Mouse (Mus musculus) megakaryocyte progenitor cell, adult 5-6 weeks (primary cell): ENCODE data around the gene Vmn2r19. TPM values are rescaled to one million over a fixed set of nuclear protein-coding genes. Genes with fewer than 3 reads are reported as not detected.
"Not testable (repeated sequence)": the region's sequence is repeated elsewhere in the genome, so short reads cannot be mapped to it uniquely, and the experiment has no call there.

ENCODE experiments used
- ATAC-seq: replicated peaks from 2 replicates; pipeline ENCODE4 v1.8.0; 2016; ENCODE audit warnings: mild to moderate bottlenecking, moderate TSS enrichment, inconsistent platforms; ENCODE audit not compliant: poor library complexity
- total RNA-seq, 2 experiments: library from RNA; stranded (forward) in 1 of 2; stranded (reverse) in 1 of 2; fragments of 157-497, 149-512 nt in 1 of 2; fragments of 200-1000 nt in 1 of 2; gene quantifications; 2 replicates each; pipeline versions ENCODE4 v1.2.3 to v1.2.4; 2015 to 2017

Gene Vmn2r19
- total RNA-seq (2015) (not detected in 2 replicates), total RNA-seq (2017) (not detected in 2 replicates)

DNA sequence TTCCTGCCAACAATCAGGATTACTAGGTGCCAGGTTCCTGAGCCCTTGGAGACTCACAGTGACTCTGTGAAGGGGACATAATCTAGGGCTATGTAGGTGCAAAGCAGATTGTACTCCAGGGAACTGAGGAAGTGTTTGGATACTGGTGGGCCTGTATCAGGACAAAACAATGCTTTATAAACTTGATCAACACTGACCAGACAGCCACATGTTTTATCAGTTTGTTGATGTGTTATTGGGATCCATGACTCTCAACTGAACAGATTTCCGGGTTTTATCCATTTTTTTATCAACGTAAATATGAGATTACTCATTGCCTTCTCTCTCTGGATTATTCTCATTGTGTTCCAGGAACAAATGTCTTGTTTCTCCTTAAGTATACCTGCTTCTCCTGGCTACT lies at the start of gene Vmn2r19:
Gene Vmn2r19 (plus strand): TSS at position 301 of the 400 bp plus-strand sequence.
- no peak for ATAC-seq

GRCm38 (mm10) chr6:123258946-123259345 lies 49.2 kb upstream of the Vmn2r19 start:
- peak; percentile 53 for ATAC-seq

DNA sequence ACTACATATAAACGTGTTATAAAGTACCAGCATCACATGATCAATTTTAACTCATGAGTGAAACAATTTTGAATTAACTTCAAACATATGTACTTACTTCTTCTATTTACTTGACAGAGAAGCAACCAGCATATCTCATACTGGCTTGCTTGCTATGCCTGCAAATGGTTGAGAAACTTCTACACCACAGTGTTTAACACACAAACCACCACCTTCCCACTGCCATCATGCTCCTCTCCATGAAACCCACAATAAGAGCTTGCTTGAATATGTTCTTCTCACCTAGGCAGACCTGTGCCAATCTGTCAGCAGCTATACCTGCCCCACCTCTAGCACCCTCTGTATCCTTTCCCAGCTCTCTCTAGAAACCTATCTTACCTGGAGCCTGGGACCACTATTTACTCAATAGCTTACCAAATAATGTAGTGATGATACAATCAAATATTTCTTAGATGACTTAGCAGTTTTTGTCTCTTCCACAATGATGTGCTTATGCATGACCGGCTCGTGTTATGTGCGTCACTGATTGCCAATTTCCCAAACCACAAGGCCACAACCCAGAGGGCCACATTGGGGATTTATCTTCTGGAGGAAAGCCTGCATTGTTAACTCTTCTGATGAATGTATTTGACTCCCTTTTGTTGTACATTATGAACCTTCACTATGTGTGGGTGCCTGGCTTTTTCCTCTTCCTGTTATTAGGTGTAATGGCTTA lies 48.1 kb upstream of the Vmn2r19 start:
- ATAC-seq = peak; percentile 64

DNA sequence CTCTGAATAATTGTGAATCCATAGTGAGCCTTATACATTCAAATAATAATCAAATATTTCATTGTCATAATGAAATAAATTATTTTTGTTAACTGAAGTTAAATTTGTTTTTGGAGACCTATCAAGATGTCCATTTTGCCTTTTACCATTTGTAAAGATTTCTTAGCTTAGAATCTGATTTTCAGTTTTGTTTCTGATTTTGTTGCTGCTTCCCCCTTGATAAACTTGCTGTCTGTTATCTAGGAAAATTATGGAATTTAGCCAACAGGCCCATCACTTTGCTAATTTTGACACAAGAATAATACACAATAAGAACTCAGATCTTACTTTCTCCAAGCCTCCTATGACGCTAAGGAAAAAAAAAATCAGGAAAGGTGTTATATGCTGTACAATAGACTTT lies 47.3 kb upstream of the Vmn2r19 start:
- no peak for ATAC-seq

GRCm38 (mm10) chr6:123261555-123262161 lies 46.5 kb upstream of the Vmn2r19 start, which contains the start of gene Clec4d:
Gene Clec4d (plus strand): TSS chr6:123262111.
- ATAC-seq = peak; percentile 48

DNA sequence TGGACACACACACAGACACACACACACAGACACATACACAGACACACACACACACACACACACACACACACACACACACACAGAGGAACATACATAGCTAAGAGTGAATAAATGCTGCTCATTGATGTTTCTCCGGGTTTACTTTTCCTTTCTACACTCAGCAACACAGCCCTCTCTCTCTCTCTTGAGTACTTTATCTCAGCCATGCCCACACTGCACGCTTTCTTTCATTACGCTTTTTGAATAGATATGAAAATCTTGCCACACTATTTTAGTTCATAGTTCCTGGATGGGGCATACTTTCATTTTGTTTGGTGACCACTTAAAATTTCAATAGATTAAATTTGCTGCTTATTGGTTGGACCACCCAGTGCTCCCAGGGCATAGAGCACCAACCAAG lies 43.9 kb upstream of the Vmn2r19 start:
- no peak for ATAC-seq

GRCm38 (mm10) chr6:123265809-123266208 lies 42.3 kb upstream of the Vmn2r19 start:
- ATAC-seq = peak; percentile 75

DNA sequence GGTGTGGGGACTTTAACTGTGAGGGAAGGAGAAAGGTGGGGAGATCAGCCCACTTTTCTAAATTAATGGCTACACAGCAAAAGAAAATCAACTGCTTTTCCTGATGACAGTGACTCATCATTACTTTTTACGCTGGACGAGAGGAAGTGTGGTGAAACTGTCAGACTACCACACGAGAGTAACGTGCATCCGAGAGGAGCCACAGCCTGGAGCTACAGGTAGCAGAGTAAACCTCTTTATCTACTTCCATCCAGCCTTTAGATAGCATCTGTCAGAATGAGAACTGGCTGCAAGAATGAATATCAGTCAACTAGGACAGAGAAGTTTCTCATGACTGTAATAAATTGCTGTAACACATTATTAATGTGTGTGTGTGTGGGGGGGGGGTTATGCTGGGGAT lies 41.2 kb upstream of the Vmn2r19 start:
- ATAC-seq = peak; percentile 80

GRCm38 (mm10) chr6:123279443-123279842 lies 28.7 kb upstream of the Vmn2r19 start:
- ATAC-seq = no peak

- peak; percentile 35 for ATAC-seq
Measured at GRCm38 (mm10) chr6:123286311-123286710, 21.8 kb upstream of the Vmn2r19 start.

DNA sequence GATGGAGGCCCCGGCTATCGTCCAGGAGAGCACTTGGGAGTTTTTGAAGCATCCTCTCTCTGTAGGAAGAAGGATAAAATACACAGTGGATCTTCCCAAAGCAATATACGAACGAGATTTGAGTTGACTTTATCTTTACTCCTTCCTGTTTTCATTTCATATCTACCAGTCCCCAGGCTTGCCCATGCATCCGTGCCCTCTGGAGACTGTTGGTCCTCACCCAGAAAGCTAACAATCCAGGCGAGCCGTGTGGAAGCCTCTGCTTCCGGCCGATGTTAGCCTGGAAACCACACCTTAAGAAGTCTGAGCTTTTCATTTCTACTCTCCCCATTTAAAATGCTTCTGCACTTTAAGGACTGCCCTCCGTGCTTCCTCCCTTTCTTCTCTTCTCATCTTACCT lies 19.2 kb upstream of the Vmn2r19 start:
- ATAC-seq = peak; percentile 65

- ATAC-seq = peak; percentile 70
Measured at GRCm38 (mm10) chr6:123289753-123290152, 18.4 kb upstream of the Vmn2r19 start, which contains the start of gene Clec4e. Gene Clec4e (minus strand): TSS chr6:123289870.

- ATAC-seq = peak; percentile 73
Measured at GRCm38 (mm10) chr6:123292751-123293400, 15.3 kb upstream of the Vmn2r19 start.

DNA sequence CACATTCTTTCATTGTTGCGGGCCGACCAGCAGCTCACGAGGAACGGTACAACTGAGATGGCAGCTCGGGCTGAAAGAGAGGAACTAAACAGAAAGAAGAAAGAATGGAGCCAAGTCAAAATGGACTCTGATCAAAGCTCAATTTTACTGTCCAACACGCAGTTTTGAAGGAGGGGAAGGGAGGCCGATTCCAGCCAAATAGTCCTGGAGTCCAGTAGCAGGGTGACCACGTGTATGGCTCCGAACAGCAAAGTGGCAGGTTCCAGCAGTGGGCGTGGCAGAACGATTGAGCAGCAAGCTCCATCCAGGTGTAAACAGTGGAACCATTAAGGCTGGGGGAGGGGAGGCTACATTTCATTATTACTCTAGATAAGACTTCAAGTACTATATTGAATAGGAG lies 14.6 kb upstream of the Vmn2r19 start:
- not testable (repeated sequence) for ATAC-seq

GRCm38 (mm10) chr6:123296687-123297086 lies 11.4 kb upstream of the Vmn2r19 start:
- ATAC-seq = no peak

DNA sequence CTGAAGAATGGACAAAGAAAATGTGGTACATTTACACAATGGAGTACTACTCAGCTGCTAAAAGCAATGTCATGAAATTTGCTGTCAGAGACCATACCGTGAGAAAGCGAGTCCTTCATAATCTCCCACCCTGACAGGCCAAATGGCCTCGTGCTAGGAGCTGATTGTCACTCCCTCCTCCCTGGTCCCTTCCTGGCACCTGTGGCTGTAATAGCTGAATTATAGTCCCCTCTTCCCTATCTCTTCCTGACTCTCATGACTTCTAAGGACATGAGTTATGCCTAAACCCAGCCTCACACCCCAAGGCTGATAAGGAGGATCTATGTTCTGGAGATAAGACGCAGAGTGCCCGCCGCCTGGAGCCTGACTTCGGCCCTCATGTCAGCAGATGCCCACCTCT lies 1.8 kb upstream of the Vmn2r19 start:
- ATAC-seq = 0 out of 2 replicates have a peak, but pooled peaks have one; percentile 14

DNA sequence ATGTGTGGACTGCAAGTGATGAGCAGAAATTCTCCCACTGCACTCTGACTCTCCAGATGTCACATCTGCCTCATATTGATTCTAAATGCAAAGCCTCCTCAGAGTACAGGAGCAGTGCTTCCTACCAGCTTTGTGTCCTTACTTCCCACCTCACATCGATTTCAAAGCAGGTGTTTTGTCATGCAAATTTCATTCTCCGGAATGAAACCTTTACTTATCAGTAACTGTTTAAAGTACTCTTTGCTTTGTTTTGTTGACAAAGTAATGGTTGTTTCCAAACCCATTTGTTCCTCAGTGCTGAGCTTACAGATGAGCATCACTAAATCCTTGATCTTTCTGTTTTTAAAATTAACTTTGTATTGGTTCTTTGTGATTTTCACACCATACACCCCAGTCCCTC lies 24.4 kb downstream of the Vmn2r19 start:
- no peak for ATAC-seq

DNA sequence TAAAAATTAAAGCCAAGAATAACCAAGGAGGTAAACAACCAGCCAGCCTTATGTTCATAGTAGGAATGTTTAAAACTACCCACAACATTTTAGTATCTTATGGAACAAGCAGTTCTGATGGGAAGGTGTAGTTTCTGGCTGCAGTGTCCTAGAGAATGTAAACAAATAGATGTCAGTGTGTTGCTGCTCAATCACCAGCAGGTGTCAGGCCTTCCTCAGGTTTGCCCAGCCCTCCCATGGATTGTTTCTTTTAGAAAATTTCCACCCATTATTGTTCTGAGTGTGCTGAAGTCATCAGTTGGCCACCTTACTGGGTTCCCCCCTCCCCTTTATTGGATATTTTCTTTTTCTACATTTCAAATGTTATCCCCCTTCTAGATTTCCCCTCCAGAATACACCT lies 32.0 kb downstream of the Vmn2r19 start:
- ATAC-seq = peak; percentile 99

DNA sequence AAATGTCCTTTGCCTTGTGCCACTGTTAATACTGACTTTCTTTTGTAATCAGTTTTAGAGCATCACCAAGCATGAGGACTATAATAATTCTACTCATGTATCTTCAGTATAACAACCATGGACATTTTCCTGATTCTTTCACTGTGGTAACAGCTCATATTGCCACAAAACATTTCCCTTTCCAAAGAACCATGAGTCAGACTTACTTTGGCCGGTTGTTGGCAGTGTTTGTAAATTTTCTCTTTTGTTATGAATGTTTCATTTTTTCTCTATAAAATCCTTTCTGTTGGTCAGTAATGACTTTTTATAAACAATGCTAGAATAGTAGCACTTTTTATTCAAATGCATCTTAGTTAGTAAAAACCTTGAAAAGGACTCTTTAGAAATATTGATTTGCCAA lies 38.0 kb downstream of the Vmn2r19 start:
- ATAC-seq = no peak
